Mouse (Mus musculus) layer of hippocampus, postnatal 25 days (tissue): Measurements from ENCODE around the gene Trpv1. TPM values are rescaled to one million over a fixed set of nuclear protein-coding genes. Genes with fewer than 3 reads are reported as not detected.

Experiments
- total RNA-seq, 2 experiments: library from RNA; stranded (reverse); gene quantifications; 2 replicates each; pipeline ENCODE4 v1.2.3; 2021

Trpv1 gene
- total RNA-seq, 2 experiments from 2014 or later, result 0.12 TPM; not detected in 1

Other genes with a start within 250 kb of the Trpv1 start
- under 1 TPM; 0.54 to 0.69 TPM for gene P2rx1, start 235.2 kb upstream of the Trpv1 start, total RNA-seq
- gene Camkk1, start 215.3 kb upstream of the Trpv1 start, total RNA-seq, result 100 to 1,000 TPM; 128 to 155 TPM
- 10 to 100 TPM in 1 of 2 experiments, 1 to 10 TPM in 1; 8.5 to 10.4 TPM for gene Ncbp3, start 186.5 kb upstream of the Trpv1 start, total RNA-seq
- under 1 TPM; 0.12 to 0.15 TPM for gene Itgae, start 143.7 kb upstream of the Trpv1 start, total RNA-seq
- gene Haspin, start 96.0 kb upstream of the Trpv1 start, total RNA-seq, result under 1 TPM; 0.30 to 0.33 TPM
- gene P2rx5, start 73.9 kb upstream of the Trpv1 start, total RNA-seq, result 1 to 10 TPM; 2.5 to 2.6 TPM
- 10 to 100 TPM; 51.3 to 65.6 TPM for gene Emc6, start 57.3 kb upstream of the Trpv1 start, total RNA-seq
- gene Tax1bp3, start 57.2 kb upstream of the Trpv1 start, total RNA-seq, result 10 to 100 TPM; 11.6 to 13.3 TPM
- 10 to 100 TPM; 16.5 to 23.0 TPM for gene Ctns, start 35.2 kb upstream of the Trpv1 start, total RNA-seq
- gene Shpk, start 34.8 kb upstream of the Trpv1 start, total RNA-seq, result 1 to 10 TPM; 3.0 to 4.1 TPM
- gene Trpv3, start 33.1 kb downstream of the Trpv1 start, total RNA-seq, result under 1 TPM; 0.34 to 0.40 TPM
- gene Aspa, start 95.3 kb downstream of the Trpv1 start, total RNA-seq, result 10 to 100 TPM; 11.7 to 14.6 TPM
- gene Gm49340, start 95.4 kb downstream of the Trpv1 start, total RNA-seq, result not detected
- gene Spata22, start 95.4 kb downstream of the Trpv1 start, total RNA-seq, result not detected
- gene Olfr20, start 116.5 kb downstream of the Trpv1 start, total RNA-seq, result not detected
- not detected for gene Olfr376, start 137.0 kb downstream of the Trpv1 start, total RNA-seq
- not detected for gene Olfr1, start 165.3 kb downstream of the Trpv1 start, total RNA-seq
- not detected for gene Olfr378, start 194.2 kb downstream of the Trpv1 start, total RNA-seq
- not detected for gene Olfr380, start 223.2 kb downstream of the Trpv1 start, total RNA-seq